Mouse (Mus musculus): ENCODE data around the gene Rho.

GRCm38 (mm10) chr6:115890601-115891000 lies 40.9 kb upstream of the Rho start:
- TF ChIP-seq CTCF (IDR thresholded peaks at IDR 0.05; ENCODE audit: low read depth, low read length) = no peak
- no peak for TF ChIP-seq GATA1 (IDR thresholded peaks at IDR 0.05; ENCODE audit: borderline replicate concordance, low read length)
- TF ChIP-seq POLR2AphosphoS5 (IDR thresholded peaks at IDR 0.05; ENCODE audit: insufficient replicate concordance, low read depth, low read length) = no peak
